Mouse (Mus musculus) adrenal gland, adult 8-10 months (tissue): Measurements from ENCODE around the gene Stat5b. TPM values are rescaled to one million over a fixed set of nuclear protein-coding genes. Genes with fewer than 3 reads are reported as not detected.
A peak's percentile ranks its signal among the peaks of the same experiment; 100 is the strongest.

Source experiments
- DNase-seq: peaks from one replicate; pipeline ENCODE4 v3.0.0; 2022
- total RNA-seq, 4 experiments: library from RNA; stranded (reverse); gene quantifications; 2 replicates each; pipeline ENCODE4 v1.2.4; 2022

The Stat5b gene
- total RNA-seq, 4 experiments from 2014 or later = 64.5 to 92.1 (median 73.7) TPM

GRCm38 (mm10) chr11:100810516-100810915, 40.0 kb downstream of the Stat5b start:
- no peak for DNase-seq

GRCm38 (mm10) chr11:100806380-100807305, 43.9 kb downstream of the Stat5b start:
- DNase-seq = no peak

GRCm38 (mm10) chr11:100805535-100805934, 45.0 kb downstream of the Stat5b start:
- DNase-seq = no peak

- no peak for DNase-seq
These were observed 46.1 kb downstream of the Stat5b start for GRCm38 (mm10) chr11:100804409-100804808.

- peak; percentile 88 for DNase-seq
These were observed 51.1 kb downstream of the Stat5b start for GRCm38 (mm10) chr11:100799426-100799825.

GRCm38 (mm10) chr11:100796585-100796984, 53.9 kb downstream of the Stat5b start:
- no peak for DNase-seq

GRCm38 (mm10) chr11:100795386-100795785, 55.1 kb downstream of the Stat5b start:
- DNase-seq = no peak

- DNase-seq = peak; percentile 77
These were observed 59.0 kb downstream of the Stat5b start for GRCm38 (mm10) chr11:100791457-100792049.

- peak; percentile 75 for DNase-seq
These were observed 59.9 kb downstream of the Stat5b start for GRCm38 (mm10) chr11:100790644-100791043.

- no peak for DNase-seq
These were observed 60.8 kb downstream of the Stat5b start for GRCm38 (mm10) chr11:100789702-100790101.

- DNase-seq = no peak
These were observed 64.8 kb downstream of the Stat5b start for GRCm38 (mm10) chr11:100785774-100786173.

GRCm38 (mm10) chr11:100784286-100784685, 66.2 kb downstream of the Stat5b start:
- DNase-seq = no peak

GRCm38 (mm10) chr11:100782568-100782967, 68.0 kb downstream of the Stat5b start:
- DNase-seq = no peak

GRCm38 (mm10) chr11:100781763-100782475, 68.6 kb downstream of the Stat5b start:
- DNase-seq = no peak

GRCm38 (mm10) chr11:100780247-100780646, 70.3 kb downstream of the Stat5b start:
- DNase-seq = no peak

- DNase-seq = no peak
These were observed 72.5 kb downstream of the Stat5b start for GRCm38 (mm10) chr11:100778069-100778468.

GRCm38 (mm10) chr11:100775921-100776320, 74.6 kb downstream of the Stat5b start:
- DNase-seq = no peak

GRCm38 (mm10) chr11:100774261-100774660, 76.3 kb downstream of the Stat5b start:
- DNase-seq = no peak

- DNase-seq = peak; percentile 82
These were observed 79.7 kb downstream of the Stat5b start, which contains the start of gene Ghdc for GRCm38 (mm10) chr11:100770646-100771408. Ghdc (minus strand) TSS chr11:100770957.

GRCm38 (mm10) chr11:100769980-100770379, 80.5 kb downstream of the Stat5b start:
- no peak for DNase-seq

GRCm38 (mm10) chr11:100767871-100768270, 82.7 kb downstream of the Stat5b start:
- no peak for DNase-seq

- DNase-seq = no peak
These were observed 83.8 kb downstream of the Stat5b start for GRCm38 (mm10) chr11:100766726-100767125.
